Mouse (Mus musculus): ENCODE measurements around the gene Fam241a. TPM values are rescaled to one million over a fixed set of nuclear protein-coding genes. Genes with fewer than 3 reads are reported as not detected.

The Fam241a gene
- polyA plus RNA-seq, 1 experiment from 2014 or later, result 8.7 TPM

GRCm38 (mm10) chr3:127826503-127826902 is 69.6 kb downstream of the Fam241a start:
- no peak overlapping the region for H3K27ac ChIP-seq (replicated peaks)

DNA sequence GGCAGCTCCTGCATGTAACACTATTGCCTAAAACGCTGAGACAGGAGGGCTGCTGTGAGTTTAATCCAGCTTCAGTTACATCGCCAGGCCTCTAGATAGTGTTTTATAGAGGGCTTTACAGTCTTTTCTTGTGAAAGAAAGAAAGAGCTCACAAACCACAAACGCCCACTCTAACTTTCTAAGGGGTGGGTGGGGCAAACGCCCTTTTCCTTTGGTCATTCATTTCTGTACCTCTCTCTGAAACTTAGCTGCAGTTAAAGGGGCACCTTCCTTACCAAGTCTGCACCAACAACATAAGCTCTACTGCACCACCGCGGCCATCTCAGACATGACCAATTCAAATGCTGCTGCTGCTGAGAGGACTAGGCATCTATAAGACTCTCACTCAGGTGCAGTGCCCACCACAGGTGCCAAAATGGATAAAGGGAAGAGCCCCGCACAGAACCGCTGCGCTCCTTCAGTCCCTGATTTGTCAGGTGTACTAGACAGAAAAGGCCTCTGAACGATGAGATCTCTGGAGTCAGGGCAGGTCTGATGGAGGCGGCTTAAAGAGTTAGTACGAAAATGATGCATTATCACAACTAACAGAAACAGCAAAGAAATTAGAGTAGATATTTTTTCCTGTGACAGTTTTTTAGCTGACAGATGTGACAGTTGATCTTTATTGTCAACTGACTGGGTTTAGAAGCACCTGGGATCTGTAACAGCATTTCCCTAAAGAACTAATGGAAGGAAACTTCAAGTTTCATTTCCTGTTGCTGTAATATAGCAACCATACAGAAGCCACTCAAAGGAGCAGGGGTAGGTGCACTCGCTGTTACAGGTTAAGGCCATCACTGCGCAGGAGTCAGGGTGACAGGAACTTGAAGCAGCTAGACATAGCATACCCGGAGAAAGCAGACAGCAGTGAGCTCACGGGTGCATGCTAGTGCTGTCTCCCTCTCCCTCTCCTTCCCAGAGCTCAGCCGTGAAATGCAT is 71.9 kb downstream of the Fam241a start:
- H3K4me1 ChIP-seq (replicated peaks), result peaks cover 12% of the 10 kb centered on the region; the same call in 1 of the 2 replicates
- peaks cover 16% of the 10 kb centered on the region for H3K36me3 ChIP-seq
- no peaks in the 10 kb centered on the region for H3K9me3 ChIP-seq
- no peaks in the 10 kb centered on the region for H3K27me3 ChIP-seq
- 85% methylated on average over 17 of the region's 17 CpGs for WGBS
- 0 out of 2 replicates have a peak, but pooled peaks have one; percentile 54 for ATAC-seq (ENCODE audit: low FRiP score, low read depth)
- H3K4me3 ChIP-seq, result no peak overlapping the region
- H3K9ac ChIP-seq, result no peak overlapping the region
- H3K27ac ChIP-seq (replicated peaks), result no peak overlapping the region
- no peak overlapping the region for H3K4me2 ChIP-seq

More at GRCm38 (mm10) chr3:127826503-127826902, 69.6 kb downstream of the Fam241a start:
- H3K4me2 ChIP-seq, result no peak overlapping the region
- no peaks in the 10 kb centered on the region for H3K27me3 ChIP-seq
- H3K4me1 ChIP-seq (replicated peaks), result peaks cover 12% of the 10 kb centered on the region; the same call in 1 of the 2 replicates
- H3K4me3 ChIP-seq, result no peak overlapping the region
- H3K36me3 ChIP-seq, result peaks cover 7% of the 10 kb centered on the region; the same call in 1 of the 2 replicates
- ATAC-seq (ENCODE audit: low FRiP score, low read depth), result no peak; the same call in 1 of the 2 replicates
- WGBS, result 84% methylated on average over 7 of the region's 7 CpGs
- no peak overlapping the region for H3K9ac ChIP-seq
- H3K9me3 ChIP-seq, result no peaks in the 10 kb centered on the region

DNA sequence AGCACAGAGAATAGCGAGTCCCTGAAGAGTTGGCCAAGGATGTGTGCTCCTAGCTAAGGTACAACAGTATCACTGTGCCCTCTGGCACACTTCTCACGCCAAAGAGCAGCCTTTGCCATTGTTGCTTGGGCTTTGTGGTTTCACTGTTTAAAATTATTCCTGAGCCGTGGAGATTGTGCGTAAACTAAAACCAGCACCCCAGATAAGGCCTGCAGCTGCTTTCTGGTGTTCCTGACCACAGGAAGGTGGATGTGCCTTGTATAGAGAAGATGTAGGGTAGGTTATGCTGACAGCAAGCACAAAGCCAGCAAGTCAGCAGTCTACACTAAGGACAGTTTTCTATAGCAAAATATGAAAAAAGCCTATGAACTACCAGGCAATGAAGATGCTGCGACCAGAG is 74.9 kb downstream of the Fam241a start:
- Histone ChIP-seq H3K4me2 (no peak overlapping the region), H3K27me3 (no peaks in the 10 kb centered on the region), H3K4me3 (no peak overlapping the region), H3K9me3 (no peaks in the 10 kb centered on the region), H3K4me1 (replicated peaks) (peaks cover under 1% of the 10 kb centered on the region; the same call in 1 of the 2 replicates), H3K36me3 (peaks cover 24% of the 10 kb centered on the region), H3K9ac (no peak overlapping the region), H3K27ac (replicated peaks) (no peak overlapping the region)
- ATAC-seq (ENCODE audit: low FRiP score, low read depth), result no peak
- 89% methylated on average over 5 of the region's 5 CpGs for WGBS

- no peak overlapping the region for H3K9ac ChIP-seq
- H3K4me3 ChIP-seq, result no peak overlapping the region
- H3K27me3 ChIP-seq, result no peaks in the 10 kb centered on the region
- no peak overlapping the region for H3K27ac ChIP-seq (replicated peaks)
- no peak overlapping the region for H3K4me2 ChIP-seq
- H3K36me3 ChIP-seq, result peaks cover 29% of the 10 kb centered on the region
- ATAC-seq (ENCODE audit: low FRiP score, low read depth), result no peak
- H3K9me3 ChIP-seq, result no peaks in the 10 kb centered on the region
- WGBS, result 88% methylated on average over 1 of the region's 1 CpGs
- no peaks in the 10 kb centered on the region for H3K4me1 ChIP-seq (replicated peaks)
Observed at GRCm38 (mm10) chr3:127820400-127820799, 75.7 kb downstream of the Fam241a start.

Other genes starting within 250 kb of the Fam241a start
- gene Alpk1, start 115.8 kb downstream of the Fam241a start, polyA plus RNA-seq (2015; fragmentation: Nextera tagmentation; extraction: Ambion mirVana), result 0.68 and 0.71 TPM in 2 replicates
- gene Tifa, start 106.5 kb downstream of the Fam241a start, polyA plus RNA-seq (2015; fragmentation: Nextera tagmentation; extraction: Ambion mirVana), result 2.9 and 3.9 TPM in 2 replicates
- gene Ap1ar, start 58.8 kb downstream of the Fam241a start, polyA plus RNA-seq (2015; fragmentation: Nextera tagmentation; extraction: Ambion mirVana), result 90.4 and 104 TPM in 2 replicates

Data from hindbrain, embryonic 15.5 days (tissue).